Mouse (Mus musculus) kidney, adult 2 months (tissue): Measurements from ENCODE around the gene Ap4b1.

ENCODE experiments used
- CTCF ChIP-seq: fragments of 200-500 bp; conservative IDR thresholded peaks from 2 replicates; pipeline ENCODE4 v1.5.1; 2011; ENCODE audit warnings: low read depth, mild to moderate bottlenecking, control low read depth, low read length, moderate library complexity, mixed read lengths; ENCODE audit not compliant: insufficient read depth, insufficient read length
- POLR2A ChIP-seq: fragments of 200-500 bp; IDR thresholded peaks from one replicate; pipeline ENCODE4 v1.6.1; 2011; ENCODE audit warnings: low read depth, low read length, control low read depth

DNA sequence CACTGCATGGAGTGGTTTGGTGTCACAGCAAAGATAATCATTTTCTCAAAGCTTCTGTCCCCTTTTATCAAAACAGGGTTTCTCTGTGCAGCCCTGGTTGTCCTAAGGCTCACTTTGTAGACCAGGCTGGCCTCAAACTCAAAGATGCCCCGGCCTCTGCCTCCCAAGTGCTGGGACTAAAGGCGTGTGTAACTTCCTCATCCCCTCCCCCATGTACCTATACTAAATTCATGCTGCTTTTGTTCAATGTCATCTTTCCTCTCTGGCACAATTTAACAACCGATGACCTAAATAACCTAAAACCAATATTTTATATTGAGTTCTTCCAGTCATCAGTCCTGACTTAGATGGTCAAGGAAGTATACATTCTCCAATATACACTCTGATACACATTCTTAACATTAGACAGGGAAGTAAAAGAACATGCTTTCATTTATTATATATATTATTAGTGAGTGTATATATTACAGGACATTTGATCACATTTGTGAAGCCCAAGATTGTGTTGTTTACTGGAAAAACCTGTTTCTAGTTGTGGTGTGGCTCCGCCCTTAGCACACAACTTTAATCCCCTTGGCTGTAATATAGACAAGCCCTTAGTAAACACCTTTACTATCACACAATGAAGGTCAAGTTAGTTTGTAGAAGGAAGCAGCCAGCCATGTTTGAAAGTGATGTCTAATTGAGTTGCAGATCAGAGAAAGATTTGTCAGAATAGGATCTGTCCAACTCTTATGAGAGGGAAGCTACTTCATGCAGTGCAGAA lies 26.3 kb upstream of the Ap4b1 start:
- no peak for TF ChIP-seq CTCF
- TF ChIP-seq POLR2A = no peak
